Mouse (Mus musculus): ENCODE results near the gene Xrcc4.

DNA sequence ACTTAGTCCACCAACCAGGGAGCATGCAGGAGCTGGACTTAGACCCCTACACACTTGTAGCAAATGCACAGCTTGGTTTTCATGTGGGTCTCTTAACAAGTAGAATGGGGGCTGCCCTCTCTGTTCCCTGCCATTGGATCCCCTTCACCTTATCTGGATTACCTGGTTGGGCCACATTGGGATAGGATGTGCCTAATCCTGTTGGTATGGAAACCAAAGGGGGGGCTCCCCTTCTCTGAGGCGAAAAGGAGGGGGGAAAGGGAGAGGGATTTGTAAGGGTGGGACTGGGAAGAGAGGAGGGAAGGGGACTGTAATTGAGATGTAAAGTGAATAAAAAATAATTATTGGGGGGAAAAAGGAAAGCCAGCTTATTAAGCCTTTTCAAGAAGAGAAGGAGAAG, 311.6 kb downstream of the Xrcc4 start:
- no peak for TF ChIP-seq EP300 (IDR thresholded peaks at IDR 0.05; ENCODE audit: insufficient read depth, low read depth, low read length)
- TF ChIP-seq CTCF (IDR thresholded peaks at IDR 0.05; ENCODE audit: low read depth, low read length): no peak
